Mouse (Mus musculus): ENCODE data around the gene Gdnf. TPM values are rescaled to one million over a fixed set of nuclear protein-coding genes. Genes with fewer than 3 reads are reported as not detected.

Gdnf gene
- total RNA-seq, 2 experiments from 2014 or later, result 0.81 to 1.1 TPM

GRCm38 (mm10) chr15:7857418-7857817 lies 46.8 kb downstream of the Gdnf start:
- intact Hi-C loops (cut with DNase I), result no loop called here
- peak; percentile 64 to 74 for DNase-seq

- intact Hi-C loops (cut with DNase I), result no loop called here
- DNase-seq, result no peak
These were observed 48.2 kb downstream of the Gdnf start for GRCm38 (mm10) chr15:7858841-7859240.

- no peak for DNase-seq
- intact Hi-C loops (cut with DNase I), result no loop called here
These were observed 52.2 kb downstream of the Gdnf start for GRCm38 (mm10) chr15:7862890-7863289.

- DNase-seq, result no peak
- intact Hi-C loops (cut with DNase I), result no loop called here
These were observed 52.7 kb downstream of the Gdnf start for GRCm38 (mm10) chr15:7863328-7863727.

GRCm38 (mm10) chr15:7865305-7865704 lies 54.7 kb downstream of the Gdnf start:
- intact Hi-C loops (cut with DNase I), result no loop called here
- no peak for DNase-seq

GRCm38 (mm10) chr15:7872473-7872872 lies 61.8 kb downstream of the Gdnf start:
- intact Hi-C loops (cut with DNase I), result no loop called here
- DNase-seq, result no peak

GRCm38 (mm10) chr15:7875879-7876278 lies 65.2 kb downstream of the Gdnf start:
- intact Hi-C loops (cut with DNase I), result no loop called here
- DNase-seq, result no peak

- peak; percentile 11 to 30 for DNase-seq
- intact Hi-C loops (cut with DNase I), result no loop called here
These were observed 67.2 kb downstream of the Gdnf start for GRCm38 (mm10) chr15:7877560-7878467.

GRCm38 (mm10) chr15:7878861-7879260 lies 68.2 kb downstream of the Gdnf start:
- no peak for DNase-seq
- intact Hi-C loops (cut with DNase I), result no loop called here

- intact Hi-C loops (cut with DNase I), result no loop called here
- DNase-seq, result no peak
These were observed 69.3 kb downstream of the Gdnf start for GRCm38 (mm10) chr15:7879956-7880355.

- intact Hi-C loops (cut with DNase I), result no loop called here
- DNase-seq, result no peak
These were observed 73.5 kb downstream of the Gdnf start for GRCm38 (mm10) chr15:7884181-7884580.

GRCm38 (mm10) chr15:7885106-7885505 lies 74.5 kb downstream of the Gdnf start:
- no peak for DNase-seq
- intact Hi-C loops (cut with DNase I), result no loop called here

GRCm38 (mm10) chr15:7886591-7886990 lies 75.9 kb downstream of the Gdnf start:
- DNase-seq, result no peak
- intact Hi-C loops (cut with DNase I), result no loop called here
